Mouse (Mus musculus): ENCODE results near the gene Tdrkh.

- TF ChIP-seq CTCF (IDR thresholded peaks at IDR 0.05; ENCODE audit: low read depth, low read length) (no peak), GATA1 (IDR thresholded peaks at IDR 0.05; ENCODE audit: borderline replicate concordance, low read length) (no peak), GATA2 (IDR thresholded peaks at IDR 0.05; ENCODE audit: borderline replicate concordance, low read depth, low read length) (no peak)
Measured at GRCm38 (mm10) chr3:94479564-94479963, 66.5 kb downstream of the Tdrkh start.
